Mouse (Mus musculus) cerebellum, postnatal 25 days (tissue): ENCODE data around the gene Zfp335.
"Not testable (repeated sequence)": the region's sequence is repeated elsewhere in the genome, so short reads cannot be mapped to it uniquely, and the experiment has no call there.

Source experiments
- DNase-seq, 2 experiments: peaks; one replicate each; pipeline ENCODE4 v3.0.0; 2021; ENCODE audit warnings: mixed read lengths in 2 of 2

Zfp335 gene

GRCm38 (mm10) chr2:164892696-164893216 is 18.8 kb downstream of the Zfp335 start:
- peak; percentile 69 to 76 for DNase-seq

- DNase-seq: peak; percentile 75 to 82
These were observed 19.5 kb downstream of the Zfp335 start for GRCm38 (mm10) chr2:164891908-164892695.

- DNase-seq: peak in 1 of 2 experiments; percentile 37
These were observed 20.3 kb downstream of the Zfp335 start for GRCm38 (mm10) chr2:164891056-164891834.

DNA sequence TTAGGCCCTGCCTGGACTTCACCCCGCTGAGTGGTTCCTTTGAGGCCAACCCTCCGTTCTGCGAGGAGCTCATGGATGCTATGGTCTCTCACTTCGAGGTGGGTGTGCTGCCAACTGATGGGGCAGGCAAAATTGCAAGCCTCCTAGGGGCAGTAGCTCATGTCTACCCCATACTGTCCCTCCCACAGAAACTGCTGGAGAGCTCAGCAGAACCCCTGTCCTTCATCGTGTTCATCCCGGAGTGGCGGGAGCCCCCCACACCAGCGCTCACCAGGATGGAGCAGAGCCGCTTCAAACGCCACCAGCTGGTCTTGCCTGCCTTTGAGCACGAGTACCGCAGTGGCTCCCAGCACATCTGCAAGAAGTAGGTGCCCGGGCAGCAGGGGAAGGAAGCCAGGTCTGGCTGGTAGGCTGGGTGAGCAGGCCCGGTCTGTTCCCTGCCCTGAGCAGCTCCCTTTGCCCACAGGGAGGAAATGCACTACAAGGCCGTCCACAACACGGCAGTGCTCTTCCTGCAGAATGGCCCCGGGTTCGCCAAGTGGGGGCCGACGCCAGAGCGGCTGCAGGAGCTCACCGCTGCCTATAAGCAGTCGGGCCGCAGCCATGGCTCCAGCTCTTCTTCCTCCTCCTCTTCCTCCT is 21.0 kb downstream of the Zfp335 start:
- no peak for DNase-seq

DNA sequence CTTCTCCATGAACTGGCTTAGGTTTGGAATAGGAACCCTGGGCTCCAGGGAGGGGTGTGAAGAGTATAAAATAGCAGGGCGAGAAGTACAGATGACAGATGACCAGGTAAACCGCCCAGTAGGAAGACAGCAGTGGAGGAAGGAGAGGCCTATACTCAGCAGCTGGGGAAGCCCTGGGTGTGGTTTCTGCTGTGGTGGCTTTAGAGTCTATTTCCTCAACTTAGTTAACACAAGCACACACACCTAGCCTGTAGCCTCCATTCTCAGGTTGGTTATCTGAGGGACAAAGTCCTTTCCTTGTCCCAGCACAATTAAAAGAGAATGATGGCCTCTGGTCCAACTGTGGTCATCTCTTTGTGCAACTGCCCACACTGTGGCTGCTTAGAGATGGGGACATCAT is 21.6 kb downstream of the Zfp335 start:
- no peak for DNase-seq

DNA sequence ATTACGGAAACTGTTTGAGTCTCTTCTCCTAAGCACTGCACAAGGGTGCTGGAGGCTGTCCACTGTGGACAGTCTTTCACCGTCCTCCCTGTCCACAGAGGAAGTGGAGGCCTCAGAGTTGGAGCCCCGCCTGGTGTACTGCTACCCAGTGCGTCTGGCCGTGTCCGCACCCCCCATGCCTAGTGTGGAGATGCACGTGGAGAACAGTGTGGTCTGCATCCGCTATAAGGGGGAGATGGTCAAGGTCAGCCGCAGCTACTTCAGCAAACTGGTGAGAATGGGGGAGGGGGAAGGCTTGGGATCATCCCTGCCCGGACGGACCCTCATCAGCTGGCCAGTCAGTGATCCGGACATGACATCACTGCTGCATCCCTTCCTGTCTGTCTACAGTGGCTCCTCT is 22.6 kb downstream of the Zfp335 start:
- peak in 1 of 2 experiments; percentile 48 for DNase-seq

DNA sequence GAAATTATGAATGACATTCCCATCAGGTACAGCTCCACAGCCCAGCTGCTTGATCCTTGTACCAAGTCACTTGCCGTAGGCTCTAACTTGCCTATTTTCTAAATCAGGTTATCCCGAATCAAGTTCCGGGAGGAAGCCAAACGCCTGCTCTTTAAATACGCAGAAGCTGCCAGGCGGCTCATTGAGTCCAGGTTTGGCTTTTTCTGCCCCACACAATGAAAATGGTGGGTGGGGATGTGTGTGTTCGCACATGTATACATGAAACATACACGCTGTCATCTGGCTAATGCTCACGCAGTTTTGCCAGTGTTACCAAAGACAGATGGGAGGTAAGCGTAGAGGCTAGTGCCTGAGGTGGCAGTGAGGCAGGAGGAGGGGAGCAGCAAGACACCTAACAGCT is 24.9 kb downstream of the Zfp335 start:
- no peak for DNase-seq

DNA sequence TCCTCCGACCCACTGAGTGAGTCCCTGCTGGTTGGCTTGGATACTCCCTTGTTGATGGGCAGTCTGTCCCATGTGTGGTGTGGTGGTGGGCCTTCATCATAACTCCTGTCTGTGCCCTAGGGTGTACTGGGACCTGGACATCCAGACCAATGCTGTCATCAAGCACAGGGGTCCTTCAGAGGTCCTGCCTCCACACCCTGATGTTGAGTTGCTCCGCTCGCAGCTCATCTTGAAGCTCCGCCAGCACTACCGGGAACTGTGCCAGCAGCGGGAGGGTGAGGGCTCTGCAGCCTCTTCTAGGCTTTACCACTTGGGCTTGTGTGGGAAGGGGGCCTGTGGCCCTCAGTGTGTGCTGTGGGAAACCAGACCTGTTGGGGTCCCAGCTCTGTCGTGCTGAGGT is 25.8 kb downstream of the Zfp335 start:
- peak; percentile 92 to 95 for DNase-seq

DNA sequence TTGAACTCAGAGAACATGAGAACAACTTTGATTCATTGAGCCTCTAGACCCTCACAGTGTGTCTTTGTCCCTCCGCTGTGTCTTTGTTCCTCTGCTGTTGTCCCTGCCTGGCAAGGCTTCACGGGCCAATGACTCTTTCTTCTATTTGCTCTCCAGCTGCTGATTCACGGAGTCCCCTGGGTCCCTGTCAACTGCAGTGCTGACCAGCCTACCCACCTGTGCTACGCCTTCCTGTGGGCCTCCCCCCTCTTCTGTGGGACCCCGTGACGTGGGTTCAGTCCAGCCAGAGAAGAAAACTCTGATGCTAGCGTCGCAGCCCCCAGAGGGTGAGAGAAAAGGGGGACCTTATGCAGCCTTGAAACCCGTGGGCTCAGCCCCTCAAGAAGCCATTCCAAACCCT is 28.9 kb downstream of the Zfp335 start:
- DNase-seq: no peak

GRCm38 (mm10) chr2:164879568-164880277 is 31.8 kb downstream of the Zfp335 start:
- peak; percentile 94 to 98 for DNase-seq

DNA sequence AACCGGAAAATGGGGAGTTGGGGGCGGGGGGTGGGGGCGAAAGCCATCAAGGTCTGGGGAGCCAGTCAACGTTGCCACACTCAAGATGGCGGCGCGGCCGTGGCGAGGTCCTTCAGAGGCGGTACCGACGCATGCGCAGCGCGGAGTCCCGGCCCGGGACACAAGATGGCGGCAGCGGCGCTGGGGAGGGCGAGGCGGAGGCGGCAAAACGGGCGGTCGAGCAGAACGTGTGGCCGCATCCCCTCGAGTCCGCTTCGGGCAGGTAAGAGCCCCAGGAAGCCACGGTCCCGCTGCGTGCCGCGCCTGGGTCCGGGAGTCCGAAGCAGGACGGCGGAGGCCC is 32.4 kb downstream of the Zfp335 start, which contains the start of gene Pcif1:
TSS of gene Pcif1 (plus strand) at position 77 of the 340 bp plus-strand sequence.
- peak; percentile 97 for DNase-seq

- peak; percentile 69 to 77 for DNase-seq
These were observed 32.9 kb downstream of the Zfp335 start for GRCm38 (mm10) chr2:164878509-164879227.

GRCm38 (mm10) chr2:164877376-164878215 is 34.0 kb downstream of the Zfp335 start:
- DNase-seq: not testable (repeated sequence)

GRCm38 (mm10) chr2:164875648-164876047 is 35.9 kb downstream of the Zfp335 start:
- DNase-seq: not testable (repeated sequence)

DNA sequence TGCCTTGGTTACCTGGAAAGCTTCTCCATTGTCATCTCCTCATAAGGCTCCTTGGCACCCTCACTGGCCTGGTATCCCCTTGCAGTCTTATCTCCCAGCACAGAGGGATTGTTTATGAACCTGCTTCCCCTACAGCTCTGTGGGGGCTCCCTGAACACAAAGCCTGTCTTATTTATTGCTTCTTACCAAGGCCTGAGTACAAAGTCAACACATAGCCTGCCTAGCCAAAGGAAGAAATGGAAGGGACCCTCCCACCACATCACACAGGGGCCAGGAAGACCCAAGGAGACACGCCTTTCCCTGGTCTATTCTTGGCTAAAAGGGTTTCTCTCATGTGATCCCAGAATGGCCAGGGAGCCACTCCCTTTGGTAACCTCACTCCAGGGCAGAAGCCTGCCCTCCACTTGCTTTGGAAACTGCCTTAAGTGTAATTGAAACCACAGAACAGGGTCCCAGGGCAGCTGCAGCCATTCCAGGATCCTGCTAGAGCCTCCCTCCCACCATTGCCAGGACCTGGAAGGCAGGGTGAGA is 37.3 kb downstream of the Zfp335 start:
- DNase-seq: no peak

- DNase-seq: no peak
These were observed 37.9 kb downstream of the Zfp335 start for GRCm38 (mm10) chr2:164873621-164874020.

- no peak for DNase-seq
These were observed 39.8 kb downstream of the Zfp335 start for GRCm38 (mm10) chr2:164871602-164872303.

DNA sequence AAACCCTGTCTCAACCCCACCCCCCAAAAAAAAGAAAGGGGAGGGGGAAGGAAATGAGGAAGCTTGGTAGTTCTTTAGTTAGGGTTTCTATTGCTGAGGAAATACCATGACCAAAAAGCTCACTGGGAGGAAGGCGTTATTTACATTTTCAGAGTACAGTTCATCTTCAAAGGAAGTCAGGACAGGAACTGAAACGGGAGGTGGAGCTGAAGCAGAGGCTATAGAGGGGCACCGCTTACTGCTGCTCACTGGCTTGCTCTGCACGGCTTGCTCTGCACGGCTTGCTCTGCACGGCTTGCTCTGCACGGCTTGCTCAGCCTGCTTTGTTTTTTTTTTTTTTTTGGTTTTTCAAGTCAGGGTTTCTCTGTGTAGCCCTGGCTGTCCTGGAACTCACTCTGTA is 43.1 kb downstream of the Zfp335 start:
- no peak for DNase-seq

DNA sequence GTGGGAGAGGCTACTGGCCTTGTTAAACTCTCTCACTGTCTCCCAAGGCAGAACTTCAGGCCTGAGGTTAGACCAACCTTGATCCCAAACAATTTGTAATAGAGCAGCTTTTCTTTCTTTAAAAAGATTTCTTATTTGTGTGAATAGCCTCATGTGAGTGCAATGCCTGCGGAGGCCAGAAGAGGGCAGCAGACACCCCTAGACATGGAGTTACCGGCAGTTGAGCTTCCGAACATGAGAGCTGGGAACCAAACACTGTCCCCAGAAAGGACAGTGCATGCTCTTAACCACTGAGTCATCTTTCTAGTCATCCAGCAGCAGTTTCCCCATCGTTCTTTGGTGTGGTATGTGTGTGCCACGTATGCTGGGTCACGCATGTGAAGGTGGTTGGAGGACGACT is 44.0 kb downstream of the Zfp335 start:
- no peak for DNase-seq
